Mouse (Mus musculus): ENCODE data around the gene Mettl22.

Mettl22 gene

DNA sequence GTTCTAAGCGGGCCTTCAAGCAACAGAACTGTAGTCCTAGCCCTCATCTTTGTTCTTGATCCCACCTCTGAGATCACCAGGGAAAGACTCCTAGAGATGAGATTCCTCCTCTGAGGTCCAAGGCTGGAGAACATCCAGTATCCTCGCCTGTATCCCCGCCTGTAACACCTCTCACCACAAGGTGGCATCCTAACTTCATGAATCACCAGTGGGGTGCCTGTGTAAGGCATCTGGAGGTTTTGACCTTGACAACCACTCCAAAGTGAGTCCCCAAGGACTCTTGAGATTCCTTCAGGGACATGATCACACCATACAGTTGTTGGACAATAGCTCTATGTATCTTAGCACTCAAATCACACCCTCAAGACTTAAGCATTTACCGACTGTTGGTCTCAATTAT lies 23.7 kb downstream of the Mettl22 start:
- in situ Hi-C loops (cut with MboI; ENCODE audit: low pct_unique_long_range_greater_than_20kb in 1 of 2, low sequenced_read_pairs in 2 of 2, unreplicated experiment in 1 of 2), result loop anchor here (5.0 to 25.0 kb wide), 3 partner anchors 79 to 368 kb away; no protein-coding TSS in a partner anchor

DNA sequence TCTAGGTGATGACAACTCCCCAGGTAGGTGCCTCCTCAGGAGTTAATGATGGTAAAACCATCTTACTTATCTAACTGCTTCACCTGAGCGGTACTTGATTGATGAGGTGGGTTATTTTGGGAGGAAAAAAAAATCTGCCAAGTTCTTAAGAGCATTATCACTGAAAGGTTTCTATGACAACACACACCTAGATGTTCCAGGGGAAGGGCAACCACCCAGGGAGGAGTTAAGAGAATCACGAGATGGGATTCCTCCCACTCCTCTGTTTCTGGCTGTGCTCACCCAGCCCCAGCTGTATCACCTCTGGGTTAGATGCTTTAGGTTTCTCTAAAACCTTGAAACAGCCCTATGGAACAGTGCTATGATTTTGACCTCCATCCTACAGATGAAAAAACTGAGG lies 26.4 kb downstream of the Mettl22 start:
- in situ Hi-C loops (cut with MboI; ENCODE audit: low pct_unique_long_range_greater_than_20kb in 1 of 2, low sequenced_read_pairs in 2 of 2, unreplicated experiment in 1 of 2), result loop anchor here (5.0 to 25.0 kb wide), 3 partner anchors 82 to 365 kb away; partner anchors contain the start of gene Carhsp1 (in 1 of the 2)

DNA sequence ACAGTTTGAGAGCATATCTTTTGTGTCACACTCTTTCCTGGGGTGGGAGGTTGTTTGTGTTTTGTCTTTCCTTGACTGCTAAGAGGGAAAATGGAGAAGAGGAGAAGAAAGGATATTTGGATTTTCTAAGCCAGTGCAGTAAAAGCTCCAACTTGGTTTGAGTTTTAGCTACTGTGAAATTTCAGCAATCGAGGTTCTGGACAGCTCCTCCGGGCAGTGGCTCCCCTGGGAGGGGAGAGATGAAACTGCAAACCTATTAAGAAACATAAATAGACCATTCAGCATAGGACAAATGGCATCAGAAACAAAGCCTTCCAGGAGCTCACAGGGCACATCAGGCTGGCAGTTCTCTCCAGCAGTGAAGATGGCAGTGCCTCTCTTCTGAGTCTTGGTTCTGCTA lies 33.7 kb downstream of the Mettl22 start:
- in situ Hi-C loops (cut with MboI; ENCODE audit: low pct_unique_long_range_greater_than_20kb in 1 of 2, low sequenced_read_pairs in 2 of 2, unreplicated experiment in 1 of 2), result no loop called here

DNA sequence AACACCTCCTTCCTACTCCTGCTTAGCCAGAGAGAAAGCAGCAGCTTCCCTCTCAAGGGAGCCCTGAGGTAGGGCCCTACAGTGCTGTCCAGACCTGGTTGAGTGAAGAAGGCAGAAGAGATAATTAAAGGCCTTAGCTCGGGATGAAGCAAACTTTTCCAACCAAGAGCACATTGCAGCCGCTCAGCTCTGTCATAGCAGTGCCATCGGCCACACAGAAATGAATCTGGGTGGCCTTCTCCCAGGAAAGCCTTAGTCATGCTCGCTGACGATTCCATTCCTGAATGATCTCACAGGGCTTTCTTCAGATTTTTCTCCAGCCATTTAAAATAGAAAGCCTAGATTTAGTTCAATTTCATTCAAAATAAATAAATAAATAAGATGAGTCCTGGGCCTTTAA lies 39.3 kb downstream of the Mettl22 start:
- in situ Hi-C loops (cut with MboI; ENCODE audit: low pct_unique_long_range_greater_than_20kb in 1 of 2, low sequenced_read_pairs in 2 of 2, unreplicated experiment in 1 of 2), result no loop called here

DNA sequence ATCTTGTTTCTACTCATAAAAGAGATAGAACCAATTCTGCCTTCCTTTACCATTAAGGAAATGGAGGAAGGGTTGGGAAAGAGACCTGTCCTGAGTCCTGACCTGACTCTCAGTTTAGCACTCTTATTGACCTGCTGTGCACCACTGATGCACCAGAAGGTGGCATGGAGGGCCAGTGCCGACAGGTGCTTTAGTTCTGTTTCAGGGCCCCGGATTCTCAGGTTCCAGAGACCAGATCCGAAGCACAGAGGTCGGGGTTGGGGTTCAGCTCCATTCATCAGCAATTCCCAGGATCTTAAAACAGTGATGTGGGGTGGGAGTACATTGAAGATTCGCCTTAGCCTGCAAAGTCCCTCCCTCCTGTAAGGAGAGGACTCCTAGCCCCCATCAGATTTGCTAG lies 42.2 kb downstream of the Mettl22 start:
- in situ Hi-C loops (cut with MboI; ENCODE audit: low pct_unique_long_range_greater_than_20kb in 1 of 2, low sequenced_read_pairs in 2 of 2, unreplicated experiment in 1 of 2), result no loop called here

DNA sequence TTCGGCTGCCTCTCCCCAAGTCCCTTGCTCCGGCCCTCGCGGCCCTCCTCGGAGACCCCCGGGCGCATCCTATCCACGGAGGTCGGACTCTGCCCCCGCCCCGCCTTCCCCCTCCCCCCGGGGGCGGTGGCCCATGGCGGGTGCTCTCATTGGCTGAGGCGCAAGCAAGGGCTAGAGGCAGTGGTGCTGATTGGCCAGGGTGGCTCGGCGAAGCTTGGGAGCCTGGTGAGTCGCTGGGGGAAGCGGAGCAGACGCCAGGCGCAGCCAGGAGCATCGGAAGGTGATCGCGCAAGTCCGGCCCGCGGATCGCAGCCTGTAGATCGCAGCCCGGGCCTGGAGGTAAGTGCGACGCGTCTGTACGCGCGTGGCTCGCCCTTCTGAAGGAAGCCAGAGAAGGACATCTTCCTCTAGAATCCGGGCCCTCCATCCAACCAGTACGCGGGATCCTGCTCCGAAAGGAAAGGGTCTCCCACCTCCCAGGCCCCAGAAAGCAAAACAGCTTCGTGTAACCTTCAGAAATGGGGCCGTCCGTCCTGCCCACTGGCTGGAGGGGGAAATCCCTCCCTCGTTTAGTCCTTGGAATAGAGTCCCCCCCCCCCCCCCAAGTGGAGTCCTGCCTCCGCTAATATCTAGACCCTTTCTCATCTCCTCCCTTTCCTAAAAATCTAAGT lies 42.8 kb downstream of the Mettl22 start, which contains the start of gene Abat:
Gene Abat, plus strand, starts transcription at position 194 of the 671 bp plus-strand sequence.
- in situ Hi-C loops (cut with MboI; ENCODE audit: low pct_unique_long_range_greater_than_20kb in 1 of 2, low sequenced_read_pairs in 2 of 2, unreplicated experiment in 1 of 2), result no loop called here

DNA sequence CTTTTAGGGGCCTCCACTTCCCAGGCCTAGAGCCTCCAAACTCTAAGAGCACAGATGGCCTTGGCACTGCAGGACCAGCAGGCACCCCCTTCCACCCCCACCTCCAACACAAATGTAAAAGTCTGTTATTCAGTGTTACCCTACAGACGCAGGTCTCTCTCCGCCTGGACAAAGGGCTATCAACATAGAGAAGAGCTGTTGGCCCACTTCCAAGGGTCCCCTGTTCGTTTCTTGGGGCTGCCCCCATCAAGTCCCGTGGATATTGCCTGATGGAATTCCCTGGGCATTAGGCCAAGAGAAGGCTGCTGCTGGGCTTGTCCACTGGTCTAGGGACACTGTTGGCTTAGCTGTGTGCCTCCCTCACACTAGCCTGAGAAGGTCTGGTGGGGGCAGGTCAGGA lies 43.6 kb downstream of the Mettl22 start:
- in situ Hi-C loops (cut with MboI; ENCODE audit: low pct_unique_long_range_greater_than_20kb in 1 of 2, low sequenced_read_pairs in 2 of 2, unreplicated experiment in 1 of 2), result no loop called here

DNA sequence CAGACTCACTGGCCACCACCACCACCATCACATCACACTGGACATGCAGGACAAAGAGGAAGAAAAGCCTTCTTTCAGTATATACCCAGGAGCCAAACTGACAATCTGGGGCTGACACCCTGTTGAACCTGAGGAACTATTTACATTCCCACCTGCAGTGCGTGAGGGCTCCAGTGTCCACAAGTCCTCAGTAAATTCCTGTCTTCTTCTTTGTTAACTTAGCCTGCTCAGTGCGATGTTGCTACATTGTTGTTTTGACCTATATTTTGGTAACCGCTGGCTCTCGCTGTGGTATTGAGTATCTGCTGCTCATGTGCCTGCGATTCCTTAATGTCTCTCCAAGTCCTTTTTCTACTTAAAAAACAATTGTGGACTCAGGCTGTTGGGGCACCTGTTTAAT lies 49.9 kb downstream of the Mettl22 start:
- in situ Hi-C loops (cut with MboI; ENCODE audit: low pct_unique_long_range_greater_than_20kb in 1 of 2, low sequenced_read_pairs in 2 of 2, unreplicated experiment in 1 of 2), result no loop called here

DNA sequence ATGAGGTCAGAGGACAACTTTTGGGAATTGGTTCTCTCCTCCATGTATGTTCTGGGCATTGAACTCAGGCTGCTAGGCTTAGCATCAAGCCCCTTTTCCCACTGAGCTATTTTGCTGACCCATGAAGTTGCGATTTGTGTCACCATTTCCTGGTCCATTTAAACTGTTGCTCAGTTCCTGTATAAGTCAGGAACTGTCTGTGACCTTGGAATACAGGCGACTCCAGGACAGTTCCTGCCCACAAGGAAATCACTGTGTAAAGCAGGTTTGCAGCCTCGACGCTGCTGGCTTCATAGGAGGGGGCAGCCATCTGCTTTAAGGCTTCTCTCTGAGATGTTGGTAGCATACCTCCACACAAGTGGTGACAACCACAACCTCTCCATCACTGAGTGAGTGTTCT lies 50.7 kb downstream of the Mettl22 start:
- in situ Hi-C loops (cut with MboI; ENCODE audit: low pct_unique_long_range_greater_than_20kb in 1 of 2, low sequenced_read_pairs in 2 of 2, unreplicated experiment in 1 of 2), result no loop called here

DNA sequence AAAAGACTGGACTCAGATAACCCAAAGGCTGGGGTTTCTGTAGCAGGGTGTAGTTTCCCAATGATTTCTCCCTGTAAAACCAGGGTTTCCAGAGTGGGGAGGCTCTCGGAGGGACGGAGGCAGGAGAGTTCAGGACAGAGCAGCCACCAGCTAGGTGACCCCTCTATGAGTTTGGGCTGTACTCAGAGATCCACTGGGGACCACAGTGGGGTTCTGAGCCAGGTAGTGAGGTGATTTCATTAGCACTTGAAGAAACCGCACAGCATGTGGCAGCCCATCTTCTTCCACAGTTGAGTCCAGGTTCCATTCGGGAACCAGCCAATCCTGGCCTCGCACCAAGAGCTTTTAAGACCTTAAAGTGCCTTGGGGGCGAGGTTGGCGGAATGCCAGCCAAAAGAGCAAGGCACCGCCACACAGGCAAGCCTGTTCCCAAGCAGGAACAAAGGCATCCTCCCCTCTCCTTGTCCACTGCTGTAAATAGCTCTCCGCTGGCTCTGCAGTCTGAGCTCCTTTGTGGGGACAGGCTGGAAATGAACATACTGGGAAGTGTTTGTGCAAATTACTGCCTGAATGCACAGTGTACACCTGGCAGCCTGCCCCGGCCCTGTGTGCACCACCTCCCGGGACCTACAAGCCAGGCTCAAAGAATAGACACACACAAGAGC lies 53.0 kb downstream of the Mettl22 start:
- in situ Hi-C loops (cut with MboI; ENCODE audit: low pct_unique_long_range_greater_than_20kb in 1 of 2, low sequenced_read_pairs in 2 of 2, unreplicated experiment in 1 of 2), result no loop called here

DNA sequence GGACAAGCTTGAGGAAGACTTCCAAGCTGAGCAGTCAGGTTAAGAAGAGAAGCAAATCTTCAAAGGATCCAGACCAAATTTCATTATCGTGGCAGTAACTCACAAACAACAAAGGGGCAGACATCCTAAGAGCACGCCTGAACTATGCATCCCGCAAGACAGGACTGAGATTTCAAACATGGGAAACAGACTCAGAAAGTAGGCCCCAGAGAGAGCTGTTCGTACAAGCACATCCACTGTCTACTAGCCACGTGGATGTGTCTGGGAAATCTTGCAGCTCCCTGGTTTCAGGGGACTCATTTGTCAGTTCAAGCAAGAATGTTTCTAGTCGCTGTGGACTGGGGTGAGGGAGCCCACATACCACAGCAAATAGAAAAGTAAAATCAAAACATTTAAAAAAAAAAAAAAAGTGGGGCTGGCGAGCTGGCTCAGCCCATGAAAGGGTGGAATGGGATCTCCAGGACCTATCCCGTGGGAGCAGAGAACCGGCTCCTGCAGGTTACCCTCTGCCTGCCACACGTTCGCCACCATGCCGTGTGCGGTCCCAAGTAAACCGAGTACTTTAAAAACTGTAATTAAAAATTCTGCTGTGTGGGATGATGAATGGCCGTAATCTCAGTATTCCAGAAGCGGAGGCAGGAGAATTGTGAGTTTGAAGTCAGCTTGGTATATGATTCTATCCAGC lies 53.7 kb downstream of the Mettl22 start:
- in situ Hi-C loops (cut with MboI; ENCODE audit: low pct_unique_long_range_greater_than_20kb in 1 of 2, low sequenced_read_pairs in 2 of 2, unreplicated experiment in 1 of 2), result no loop called here

DNA sequence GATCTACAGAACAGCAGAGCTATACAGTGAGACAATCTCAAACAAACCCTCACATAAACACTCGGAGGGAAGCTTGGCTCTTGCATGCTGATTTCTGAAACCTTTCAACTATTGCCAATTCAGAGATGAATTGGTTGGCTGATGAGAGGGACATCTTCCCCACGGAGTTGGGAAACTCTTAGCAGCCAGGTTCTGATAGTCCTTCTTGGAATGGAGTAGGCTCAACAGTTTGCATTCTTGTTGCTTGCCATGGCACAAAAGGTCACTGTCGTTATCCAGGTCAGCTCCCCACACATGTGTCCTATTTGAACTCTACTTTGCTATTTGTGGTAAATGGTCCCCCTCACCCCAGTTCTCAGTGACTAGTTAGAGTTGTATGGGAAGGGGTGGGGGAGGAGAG lies 54.7 kb downstream of the Mettl22 start:
- in situ Hi-C loops (cut with MboI; ENCODE audit: low pct_unique_long_range_greater_than_20kb in 1 of 2, low sequenced_read_pairs in 2 of 2, unreplicated experiment in 1 of 2), result no loop called here

DNA sequence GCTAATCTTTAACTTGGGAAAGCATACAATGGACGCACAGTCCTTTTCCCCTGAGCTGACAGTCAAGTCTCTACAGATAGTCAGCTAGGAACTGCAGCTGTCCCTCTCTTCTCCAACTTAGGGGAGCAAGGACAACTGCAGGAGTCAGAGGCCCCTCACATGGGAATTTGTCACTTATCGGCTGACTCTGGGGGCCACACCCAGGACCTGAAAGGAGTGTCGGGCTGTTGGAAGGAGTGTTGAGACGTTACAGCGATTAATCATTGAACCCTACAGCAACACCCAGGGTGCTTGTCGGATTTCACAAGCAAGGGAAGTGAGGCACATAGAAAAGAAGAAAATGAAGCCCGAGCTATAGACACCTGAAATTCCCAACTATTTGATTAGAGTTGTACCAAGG lies 55.3 kb downstream of the Mettl22 start:
- in situ Hi-C loops (cut with MboI; ENCODE audit: low pct_unique_long_range_greater_than_20kb in 1 of 2, low sequenced_read_pairs in 2 of 2, unreplicated experiment in 1 of 2), result no loop called here

DNA sequence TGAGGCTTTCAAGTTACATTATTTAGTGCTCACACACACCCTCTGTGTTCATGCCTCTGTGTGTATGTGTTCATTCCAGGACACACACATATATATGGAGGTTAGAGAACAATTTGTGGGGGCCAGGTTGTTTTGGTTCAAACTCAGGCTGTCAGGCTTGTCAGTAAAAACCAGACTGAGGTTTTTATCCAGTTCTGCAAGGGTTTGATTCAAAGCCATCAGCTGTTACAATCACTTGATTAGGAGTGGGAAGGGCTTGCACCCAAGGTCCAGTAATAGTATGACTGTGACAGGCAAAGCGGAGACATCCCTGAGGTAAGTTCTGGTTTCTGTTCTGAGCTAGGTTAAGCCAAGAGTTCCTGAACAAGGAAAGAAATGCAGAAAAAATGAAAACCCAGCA lies 58.8 kb downstream of the Mettl22 start:
- in situ Hi-C loops (cut with MboI; ENCODE audit: low pct_unique_long_range_greater_than_20kb in 1 of 2, low sequenced_read_pairs in 2 of 2, unreplicated experiment in 1 of 2), result no loop called here

DNA sequence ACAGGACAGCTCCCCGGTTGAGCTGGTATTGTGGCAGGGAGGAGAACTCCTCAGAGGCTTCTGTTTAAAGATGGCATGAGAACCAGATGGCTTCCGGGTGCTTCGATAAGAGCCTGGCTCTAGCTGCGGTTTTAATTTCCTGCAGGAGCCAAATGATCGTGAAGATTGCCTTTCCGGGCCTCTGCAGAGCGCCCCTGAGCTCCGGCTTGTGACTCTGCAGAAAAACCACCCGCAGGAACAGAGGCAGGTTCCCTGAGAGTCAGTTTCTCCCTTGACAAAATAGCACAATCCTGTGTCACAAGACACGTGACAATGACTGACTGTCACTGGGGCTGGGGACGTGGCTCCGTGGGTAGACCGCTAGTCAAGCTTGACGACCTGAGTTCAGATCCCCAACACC lies 59.4 kb downstream of the Mettl22 start:
- in situ Hi-C loops (cut with MboI; ENCODE audit: low pct_unique_long_range_greater_than_20kb in 1 of 2, low sequenced_read_pairs in 2 of 2, unreplicated experiment in 1 of 2), result no loop called here

DNA sequence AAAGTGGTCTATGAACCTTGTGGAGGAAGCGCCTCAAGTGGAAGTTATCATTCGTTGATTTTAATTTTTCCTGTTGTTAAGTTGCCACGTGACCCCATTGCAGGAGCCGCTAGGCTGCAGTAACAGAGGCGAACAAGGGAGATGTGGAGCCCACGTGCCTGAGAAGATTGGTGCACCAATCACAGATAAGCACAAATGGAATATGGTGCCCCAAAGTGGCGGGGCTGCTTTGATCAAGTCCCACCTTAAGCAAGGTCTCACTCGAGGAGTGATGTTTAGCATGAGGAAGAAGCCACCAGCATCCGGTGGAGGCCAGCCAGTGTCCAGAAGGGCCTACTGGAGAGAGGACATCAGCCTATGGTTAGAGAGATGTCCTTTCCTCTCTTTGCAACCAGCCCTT lies 61.9 kb downstream of the Mettl22 start:
- in situ Hi-C loops (cut with MboI; ENCODE audit: low pct_unique_long_range_greater_than_20kb in 1 of 2, low sequenced_read_pairs in 2 of 2, unreplicated experiment in 1 of 2), result no loop called here

DNA sequence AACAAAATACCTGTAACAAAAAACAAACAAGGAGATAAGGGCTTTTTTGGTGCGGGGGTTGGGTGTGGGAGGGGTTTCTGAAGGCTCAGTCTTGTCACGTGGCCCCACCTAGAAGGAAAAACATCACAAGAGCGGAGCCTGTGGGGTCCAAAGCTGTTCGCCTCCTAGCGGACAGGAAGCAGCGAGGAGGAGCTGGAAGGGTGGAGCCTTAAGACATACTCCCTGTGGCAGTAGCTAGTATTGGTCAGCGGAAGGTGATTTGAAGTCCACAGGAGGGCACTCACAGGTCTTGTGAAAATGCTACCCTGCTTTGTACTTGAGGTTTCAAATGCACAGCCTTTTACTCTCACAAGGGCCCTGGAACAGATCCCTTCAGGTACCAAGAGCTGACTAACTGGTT lies 62.3 kb downstream of the Mettl22 start:
- in situ Hi-C loops (cut with MboI; ENCODE audit: low pct_unique_long_range_greater_than_20kb in 1 of 2, low sequenced_read_pairs in 2 of 2, unreplicated experiment in 1 of 2), result no loop called here

DNA sequence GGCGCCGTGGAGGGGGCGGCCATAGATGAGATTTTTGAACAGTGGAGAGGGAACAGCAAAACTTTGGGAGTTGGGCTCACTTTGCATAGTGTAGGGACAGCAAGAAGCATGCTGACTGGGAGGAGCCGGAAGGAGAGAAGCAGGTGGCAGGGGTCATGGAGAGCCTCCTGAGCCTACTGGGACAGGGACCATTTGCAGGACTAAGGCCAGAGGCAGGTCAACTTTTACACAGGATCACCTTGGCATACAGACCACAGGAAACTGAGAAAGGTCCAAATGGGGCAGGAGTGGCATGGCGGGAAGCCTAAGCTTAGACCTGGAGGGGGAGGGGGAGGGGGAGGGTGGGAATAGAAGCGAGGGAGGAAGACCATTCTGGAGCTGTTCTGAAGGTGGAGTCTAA lies 62.9 kb downstream of the Mettl22 start:
- in situ Hi-C loops (cut with MboI; ENCODE audit: low pct_unique_long_range_greater_than_20kb in 1 of 2, low sequenced_read_pairs in 2 of 2, unreplicated experiment in 1 of 2), result no loop called here

DNA sequence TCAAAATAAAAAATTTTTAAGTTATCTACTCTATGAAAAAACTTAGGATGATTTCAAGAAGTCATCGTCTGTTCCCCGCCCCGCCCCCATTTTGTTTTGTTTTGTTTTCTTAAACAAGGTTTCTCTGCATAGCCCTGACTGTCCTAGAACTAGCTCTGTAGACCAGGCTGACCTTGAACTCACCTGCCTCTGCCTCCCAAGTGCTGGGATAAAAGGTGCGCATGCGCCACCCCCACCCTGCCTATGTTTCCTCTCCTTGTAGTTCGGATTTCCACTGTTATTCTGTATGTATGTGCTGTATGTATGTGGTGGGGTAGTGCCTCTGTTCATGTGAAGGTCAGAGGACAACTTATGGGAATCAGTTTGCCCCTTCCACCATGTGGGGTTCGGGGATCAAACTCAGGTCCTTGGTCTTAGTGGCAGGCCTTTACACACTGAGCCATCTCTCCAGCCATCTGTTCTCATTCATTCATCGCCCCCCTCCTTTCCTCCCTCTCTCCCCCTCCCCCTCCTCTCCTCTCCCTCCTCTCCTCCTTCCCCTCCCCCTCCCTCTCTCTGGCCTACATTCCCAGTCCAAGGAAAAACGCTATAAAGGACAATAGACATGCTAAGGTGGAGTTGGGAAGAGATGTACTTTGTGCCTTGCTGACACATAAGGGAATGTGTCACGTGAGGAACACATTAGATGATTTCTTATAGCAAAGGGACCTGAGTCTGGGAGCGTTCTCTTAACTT lies 64.0 kb downstream of the Mettl22 start:
- in situ Hi-C loops (cut with MboI; ENCODE audit: low pct_unique_long_range_greater_than_20kb in 1 of 2, low sequenced_read_pairs in 2 of 2, unreplicated experiment in 1 of 2), result no loop called here
